Mouse (Mus musculus) hindbrain, embryonic 15.5 days (tissue): ENCODE data around the gene Tjp2. TPM values are rescaled to one million over a fixed set of nuclear protein-coding genes. Genes with fewer than 3 reads are reported as not detected.
"Not testable (repeated sequence)": the region's sequence is repeated elsewhere in the genome, so short reads cannot be mapped to it uniquely, and the experiment has no call there.

Source experiments
- ATAC-seq: fragments of 200-750 bp; cut with Nextera tagmentation; 2 replicates; pipeline ENCODE4 v1.8.0; 2017; ENCODE audit warnings: low read depth, moderate number of reproducible peaks, moderate TSS enrichment; ENCODE audit not compliant: low FRiP score
- H3K27ac ChIP-seq: fragments of 300-500 bp; sonication (generic); replicated peaks from 2 replicates; pipeline ENCODE4 v1.5.1; 2015; ENCODE audit warnings: mild to moderate bottlenecking, inconsistent platforms
- H3K27me3 ChIP-seq: fragments of 300-500 bp; sonication (generic); 2 replicates; pipeline ENCODE4 v1.6.1; 2015; ENCODE audit warnings: control low read depth, inconsistent platforms
- H3K36me3 ChIP-seq: fragments of 300-500 bp; sonication (generic); 2 replicates; pipeline ENCODE4 v1.6.1; 2015; ENCODE audit warnings: control low read depth, inconsistent platforms
- H3K4me1 ChIP-seq: fragments of 300-500 bp; sonication (generic); replicated peaks from 2 replicates; pipeline ENCODE4 v1.6.1; 2015; ENCODE audit warnings: control low read depth, inconsistent platforms
- H3K4me2 ChIP-seq: fragments of 300-500 bp; sonication (generic); 2 replicates; pipeline ENCODE4 v1.6.1; 2015; ENCODE audit warnings: moderate library complexity, mild to moderate bottlenecking, inconsistent platforms
- H3K4me3 ChIP-seq: fragments of 300-500 bp; sonication (generic); 2 replicates; pipeline ENCODE4 v1.5.1; 2015; ENCODE audit warnings: mild to moderate bottlenecking, inconsistent platforms
- H3K9ac ChIP-seq: fragments of 300-500 bp; sonication (generic); 2 replicates; pipeline ENCODE4 v1.6.1; 2015; ENCODE audit warnings: inconsistent platforms
- H3K9me3 ChIP-seq: fragments of 300-500 bp; sonication (generic); 2 replicates; pipeline ENCODE4 v1.6.1; 2016; ENCODE audit warnings: control low read depth, inconsistent platforms
- WGBS: fragments of 180-500 bp; shearing (Covaris S2); methylation state at CpG from one replicate; pipeline ENCODE4 v1.1.7; 2015; 5-methylcytosine and 5-hydroxymethylcytosine counted together
- polyA plus RNA-seq: library from polyadenylated mRNA; unstranded; fragments of >200 nt; fragmentation: Nextera tagmentation; extraction: Ambion mirVana; gene quantifications from 2 replicates; pipeline ENCODE4 v1.2.1, GENCODE M21; 2015

Tjp2 gene
- polyA plus RNA-seq, 1 experiment from 2014 or later, result 12.9 TPM

- H3K36me3 ChIP-seq, result no peaks in the 10 kb centered on the region
- no peak overlapping the region for H3K4me2 ChIP-seq
- no peaks in the 10 kb centered on the region for H3K27me3 ChIP-seq
- WGBS, result 93% methylated on average over 10 of the region's 10 CpGs
- no peak overlapping the region for H3K27ac ChIP-seq
- H3K4me3 ChIP-seq, result no peak overlapping the region
- no peak overlapping the region for H3K9ac ChIP-seq
- no peak for ATAC-seq
- no peaks in the 10 kb centered on the region for H3K4me1 ChIP-seq
- no peaks in the 10 kb centered on the region for H3K9me3 ChIP-seq
Measured at GRCm38 (mm10) chr19:24102562-24103126, 122.2 kb downstream of the Tjp2 start.

- Histone ChIP-seq H3K36me3 (no peaks in the 10 kb centered on the region), H3K4me2 (no peak overlapping the region), H3K27me3 (no peaks in the 10 kb centered on the region), H3K4me3 (no peak overlapping the region), H3K4me1 (no peaks in the 10 kb centered on the region), H3K9me3 (no peaks in the 10 kb centered on the region), H3K9ac (no peak overlapping the region), H3K27ac (no peak overlapping the region)
- WGBS, result 79% methylated on average over 6 of the region's 6 CpGs
- no peak for ATAC-seq
Measured at GRCm38 (mm10) chr19:24101183-24101582, 123.6 kb downstream of the Tjp2 start.

GRCm38 (mm10) chr19:24098691-24099090 lies 126.1 kb downstream of the Tjp2 start:
- Histone ChIP-seq H3K4me3 (no peak overlapping the region), H3K9me3 (no peaks in the 10 kb centered on the region), H3K27me3 (no peaks in the 10 kb centered on the region), H3K36me3 (no peaks in the 10 kb centered on the region), H3K9ac (no peak overlapping the region), H3K4me1 (no peaks in the 10 kb centered on the region), H3K27ac (no peak overlapping the region), H3K4me2 (no peak overlapping the region)
- 90% methylated on average over 10 of the region's 10 CpGs for WGBS
- ATAC-seq, result no peak

- H3K4me2 ChIP-seq, result no peak overlapping the region
- WGBS, result 81% methylated on average over 16 of the region's 16 CpGs
- H3K27ac ChIP-seq, result no peak overlapping the region
- no peak for ATAC-seq
- H3K4me3 ChIP-seq, result no peak overlapping the region
- H3K9me3 ChIP-seq, result no peaks in the 10 kb centered on the region
- H3K9ac ChIP-seq, result no peak overlapping the region
- H3K36me3 ChIP-seq, result no peaks in the 10 kb centered on the region
- no peaks in the 10 kb centered on the region for H3K4me1 ChIP-seq
- no peaks in the 10 kb centered on the region for H3K27me3 ChIP-seq
Measured at GRCm38 (mm10) chr19:24097666-24098455, 127.0 kb downstream of the Tjp2 start.

- not testable (repeated sequence) for H3K4me3 ChIP-seq, H3K9ac ChIP-seq
Measured at GRCm38 (mm10) chr19:24092060-24092459, 132.8 kb downstream of the Tjp2 start.

GRCm38 (mm10) chr19:24090366-24090765 lies 134.5 kb downstream of the Tjp2 start:
- Histone ChIP-seq H3K36me3 (no peaks in the 10 kb centered on the region), H3K27ac (no peak overlapping the region), H3K27me3 (no peaks in the 10 kb centered on the region), H3K9ac (no peak overlapping the region), H3K4me3 (no peak overlapping the region), H3K4me2 (no peak overlapping the region), H3K9me3 (no peaks in the 10 kb centered on the region), H3K4me1 (no peaks in the 10 kb centered on the region)
- 90% methylated on average over 2 of the region's 2 CpGs for whole genome bisulfite sequencing
- no peak for ATAC-seq

More at GRCm38 (mm10) chr19:24092060-24092459, 132.8 kb downstream of the Tjp2 start:
- not testable (repeated sequence) for ATAC-seq, H3K27ac ChIP-seq, H3K9me3 ChIP-seq, H3K4me2 ChIP-seq, H3K36me3 ChIP-seq, H3K27me3 ChIP-seq, H3K4me1 ChIP-seq
- WGBS, result 72% methylated on average over 8 of the region's 8 CpGs

- H3K27ac ChIP-seq, result no peak overlapping the region
Measured at GRCm38 (mm10) chr19:24085306-24085705, 139.5 kb downstream of the Tjp2 start.

GRCm38 (mm10) chr19:24080417-24081080 lies 144.3 kb downstream of the Tjp2 start:
- H3K4me2 ChIP-seq, result no peak overlapping the region
- no peaks in the 10 kb centered on the region for H3K4me1 ChIP-seq
- ATAC-seq, result no peak
- 38% methylated on average over 8 of the region's 8 CpGs for WGBS
- H3K27me3 ChIP-seq, result no peaks in the 10 kb centered on the region
- H3K9ac ChIP-seq, result no peak overlapping the region
- H3K36me3 ChIP-seq, result no peaks in the 10 kb centered on the region
- no peak overlapping the region for H3K27ac ChIP-seq
- H3K4me3 ChIP-seq, result no peak overlapping the region
- no peaks in the 10 kb centered on the region for H3K9me3 ChIP-seq

More at GRCm38 (mm10) chr19:24085306-24085705, 139.5 kb downstream of the Tjp2 start:
- no peaks in the 10 kb centered on the region for H3K9me3 ChIP-seq
- 76% methylated on average over 2 of the region's 2 CpGs for WGBS
- no peak overlapping the region for H3K4me2 ChIP-seq
- no peaks in the 10 kb centered on the region for H3K36me3 ChIP-seq
- H3K4me1 ChIP-seq, result no peaks in the 10 kb centered on the region
- no peak overlapping the region for H3K9ac ChIP-seq
- no peaks in the 10 kb centered on the region for H3K27me3 ChIP-seq
- no peak for ATAC-seq
- no peak overlapping the region for H3K4me3 ChIP-seq

GRCm38 (mm10) chr19:24077658-24078057 lies 147.2 kb downstream of the Tjp2 start:
- no peaks in the 10 kb centered on the region for H3K9me3 ChIP-seq
- no peaks in the 10 kb centered on the region for H3K27me3 ChIP-seq
- no peaks in the 10 kb centered on the region for H3K4me1 ChIP-seq
- H3K4me2 ChIP-seq, result no peak overlapping the region
- H3K9ac ChIP-seq, result no peak overlapping the region
- no peaks in the 10 kb centered on the region for H3K36me3 ChIP-seq
- no peak for ATAC-seq
- whole genome bisulfite sequencing, result 94% methylated on average over 3 of the region's 3 CpGs
- H3K4me3 ChIP-seq, result no peak overlapping the region
- H3K27ac ChIP-seq, result no peak overlapping the region

- no peak overlapping the region for H3K9ac ChIP-seq
- H3K27ac ChIP-seq, result no peak overlapping the region
- H3K4me1 ChIP-seq, result no peaks in the 10 kb centered on the region
- no peak overlapping the region for H3K4me3 ChIP-seq
- H3K36me3 ChIP-seq, result no peaks in the 10 kb centered on the region
- ATAC-seq, result no peak
- WGBS, result 90% methylated on average over 7 of the region's 7 CpGs
- H3K9me3 ChIP-seq, result no peaks in the 10 kb centered on the region
- no peaks in the 10 kb centered on the region for H3K27me3 ChIP-seq
- no peak overlapping the region for H3K4me2 ChIP-seq
Measured at GRCm38 (mm10) chr19:24076536-24076935, 148.3 kb downstream of the Tjp2 start.

GRCm38 (mm10) chr19:24075927-24076326 lies 148.9 kb downstream of the Tjp2 start:
- no peak overlapping the region for H3K9ac ChIP-seq
- no peak overlapping the region for H3K4me3 ChIP-seq
- H3K9me3 ChIP-seq, result no peaks in the 10 kb centered on the region
- H3K27me3 ChIP-seq, result no peaks in the 10 kb centered on the region
- no peak overlapping the region for H3K27ac ChIP-seq
- no peak for ATAC-seq
- no peak overlapping the region for H3K4me2 ChIP-seq
- H3K36me3 ChIP-seq, result no peaks in the 10 kb centered on the region
- H3K4me1 ChIP-seq, result no peaks in the 10 kb centered on the region
- 88% methylated on average over 8 of the region's 8 CpGs for WGBS

GRCm38 (mm10) chr19:24073155-24073554 lies 151.7 kb downstream of the Tjp2 start:
- Histone ChIP-seq H3K9me3 (no peaks in the 10 kb centered on the region; the same call in 1 of the 2 replicates), H3K27ac (no peak overlapping the region), H3K4me2 (no peak overlapping the region), H3K9ac (no peak overlapping the region), H3K4me3 (no peak overlapping the region), H3K4me1 (no peaks in the 10 kb centered on the region), H3K36me3 (no peaks in the 10 kb centered on the region), H3K27me3 (no peaks in the 10 kb centered on the region)
- 47% methylated on average over 4 of the region's 4 CpGs for WGBS
- ATAC-seq, result no peak
